Mouse (Mus musculus): ENCODE measurements around the gene Fscn1. TPM values are rescaled to one million over a fixed set of nuclear protein-coding genes. Genes with fewer than 3 reads are reported as not detected.

Gene Fscn1
- polyA plus RNA-seq, 1 experiment from 2014 or later = 432 TPM

DNA sequence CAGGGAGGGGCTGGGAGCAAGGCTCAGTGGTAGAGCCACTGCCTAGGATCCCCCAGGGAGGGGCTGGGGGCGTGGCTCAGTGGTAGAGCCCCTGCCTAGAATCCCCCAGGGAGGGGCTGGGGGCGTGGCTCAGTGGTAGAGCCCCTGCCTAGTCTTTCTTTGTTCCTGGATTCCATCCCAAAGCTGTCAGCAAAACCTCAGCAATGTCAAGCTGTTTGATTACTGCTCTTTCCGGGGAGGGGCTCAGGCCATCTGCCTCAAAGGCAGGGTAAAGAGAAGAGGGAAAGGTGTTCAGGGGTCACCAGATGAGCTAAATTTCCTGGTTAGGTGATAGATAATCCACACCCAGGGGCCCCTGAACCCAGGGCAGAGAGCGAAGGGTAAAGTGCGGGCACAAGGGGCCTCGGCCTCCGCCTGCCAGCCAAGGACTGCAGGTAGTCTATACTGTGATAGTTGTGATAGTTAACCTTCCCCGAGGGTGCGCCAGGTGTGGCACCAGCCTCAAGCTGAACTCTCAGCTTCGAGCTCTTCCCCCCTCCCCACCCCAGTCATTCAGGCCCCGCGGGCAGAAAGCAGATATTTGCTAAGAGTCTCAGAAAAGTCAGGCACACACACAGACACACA, 35.7 kb upstream of the Fscn1 start:
- Histone ChIP-seq H3K9ac (replicated peaks) (no peak overlapping the region), H3K27me3 (replicated peaks) (peaks cover 7% of the 10 kb centered on the region), H3K9me3 (replicated peaks) (no peaks in the 10 kb centered on the region), H3K4me3 (replicated peaks) (no peak overlapping the region), H3K27ac (replicated peaks) (no peak overlapping the region), H3K4me1 (peaks cover 13% of the 10 kb centered on the region), H3K4me2 (no peak overlapping the region), H3K36me3 (no peaks in the 10 kb centered on the region)
- 77% methylated on average over 12 of the region's 12 CpGs for WGBS
- no peak for ATAC-seq (ENCODE audit: low FRiP score)

DNA sequence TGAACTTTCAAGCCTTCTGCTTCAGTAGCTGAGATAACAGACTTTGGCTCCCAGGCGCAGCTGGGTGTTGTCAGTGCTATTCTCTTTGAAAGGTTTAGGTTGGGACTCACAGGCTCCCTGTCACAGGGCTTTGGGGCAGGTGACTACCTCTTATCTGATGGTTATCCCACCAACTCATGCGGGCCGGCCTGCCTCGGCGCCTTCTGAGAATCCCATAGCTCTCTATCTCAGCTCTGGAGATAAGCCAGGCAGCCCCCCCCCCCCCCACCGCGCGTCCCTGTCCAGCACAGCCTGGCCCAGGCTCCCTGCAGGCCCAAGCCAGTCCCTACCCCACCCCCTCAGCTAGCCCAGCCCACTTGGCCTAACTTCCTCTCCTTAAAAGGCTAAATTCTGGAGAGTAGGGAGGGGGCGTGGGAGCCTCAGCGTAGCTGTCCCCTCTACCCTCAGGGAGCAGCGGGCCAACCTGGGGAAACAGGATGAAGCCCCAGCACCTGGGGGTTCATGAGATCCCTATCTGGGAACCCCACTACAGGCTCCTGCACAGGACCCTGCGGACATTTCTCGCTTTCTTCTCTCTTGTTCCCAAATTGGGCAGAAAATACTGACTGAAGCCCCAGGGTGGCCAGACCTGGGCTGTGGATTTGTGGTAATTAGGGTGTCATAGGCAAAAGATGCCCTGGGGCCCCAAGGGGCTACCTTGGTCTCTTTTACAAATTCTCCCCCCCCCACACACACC, 33.8 kb upstream of the Fscn1 start:
- 16% methylated on average over 13 of the region's 13 CpGs for WGBS
- Histone ChIP-seq H3K9me3 (replicated peaks) (no peaks in the 10 kb centered on the region), H3K9ac (replicated peaks) (no peak overlapping the region; the same call in 1 of the 2 replicates), H3K27ac (replicated peaks) (peak overlapping the region; percentile 6; the same call in 1 of the 2 replicates), H3K4me2 (no peak overlapping the region), H3K4me3 (replicated peaks) (no peak overlapping the region), H3K4me1 (peaks cover 13% of the 10 kb centered on the region), H3K36me3 (no peaks in the 10 kb centered on the region), H3K27me3 (replicated peaks) (peaks cover 7% of the 10 kb centered on the region)
- no peak for ATAC-seq (ENCODE audit: low FRiP score)

DNA sequence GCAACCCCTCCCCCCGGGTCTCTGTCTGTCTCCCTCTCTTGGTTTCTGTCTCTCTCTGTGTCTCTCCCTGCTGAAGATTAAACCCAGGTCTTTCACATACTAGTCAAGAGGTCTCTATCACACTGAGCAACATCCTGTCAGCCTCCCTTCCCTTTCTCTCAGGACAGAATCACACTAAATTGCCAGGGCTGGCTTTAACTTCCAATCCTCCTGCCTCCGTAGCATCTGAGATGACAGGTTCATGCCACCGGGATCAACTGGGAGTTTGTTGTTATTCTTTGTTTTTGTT, 33.3 kb upstream of the Fscn1 start:
- WGBS = 50% methylated on average over 3 of the region's 3 CpGs
- Histone ChIP-seq H3K27me3 (replicated peaks) (peaks cover 7% of the 10 kb centered on the region), H3K27ac (replicated peaks) (no peak overlapping the region; the same call in 1 of the 2 replicates), H3K4me3 (replicated peaks) (no peak overlapping the region), H3K4me2 (no peak overlapping the region), H3K4me1 (peaks cover 13% of the 10 kb centered on the region), H3K36me3 (no peaks in the 10 kb centered on the region), H3K9ac (replicated peaks) (no peak overlapping the region), H3K9me3 (replicated peaks) (no peaks in the 10 kb centered on the region)
- ATAC-seq (ENCODE audit: low FRiP score) = no peak

DNA sequence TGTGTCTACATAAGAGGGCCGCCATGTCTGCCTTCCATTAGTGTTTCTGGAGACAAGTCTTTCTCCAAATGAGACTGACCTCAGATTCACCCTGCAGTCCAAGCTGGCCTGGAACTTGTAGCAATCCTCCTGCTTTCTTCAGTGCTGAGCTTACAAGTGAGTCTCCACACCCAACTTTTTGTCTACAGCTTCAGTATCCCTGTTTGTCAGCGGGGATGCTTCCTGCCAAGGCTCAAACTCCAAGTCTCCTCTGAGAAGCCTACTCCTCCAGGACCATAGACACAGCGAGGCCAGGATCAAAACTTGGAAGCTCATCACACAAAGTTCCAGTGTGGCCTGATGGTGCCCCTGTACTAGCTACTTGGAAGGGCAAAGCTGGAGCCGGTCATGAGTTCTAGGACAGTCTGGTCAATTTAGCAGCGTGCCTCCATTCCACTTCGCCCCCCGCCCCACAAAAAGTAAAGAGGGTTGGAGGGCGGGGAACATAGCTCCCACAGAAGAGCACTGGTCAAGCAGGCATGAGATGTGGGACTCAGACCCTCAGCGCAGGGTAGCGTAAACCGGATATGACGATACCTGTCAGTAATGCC, 32.7 kb upstream of the Fscn1 start:
- Histone ChIP-seq H3K4me3 (replicated peaks) (no peak overlapping the region), H3K27me3 (replicated peaks) (peaks cover 7% of the 10 kb centered on the region), H3K4me1 (peaks cover 18% of the 10 kb centered on the region), H3K4me2 (no peak overlapping the region), H3K9ac (replicated peaks) (no peak overlapping the region), H3K27ac (replicated peaks) (no peak overlapping the region), H3K36me3 (no peaks in the 10 kb centered on the region), H3K9me3 (replicated peaks) (no peaks in the 10 kb centered on the region)
- ATAC-seq (ENCODE audit: low FRiP score) = no peak
- WGBS = 95% methylated on average over 12 of the region's 12 CpGs

DNA sequence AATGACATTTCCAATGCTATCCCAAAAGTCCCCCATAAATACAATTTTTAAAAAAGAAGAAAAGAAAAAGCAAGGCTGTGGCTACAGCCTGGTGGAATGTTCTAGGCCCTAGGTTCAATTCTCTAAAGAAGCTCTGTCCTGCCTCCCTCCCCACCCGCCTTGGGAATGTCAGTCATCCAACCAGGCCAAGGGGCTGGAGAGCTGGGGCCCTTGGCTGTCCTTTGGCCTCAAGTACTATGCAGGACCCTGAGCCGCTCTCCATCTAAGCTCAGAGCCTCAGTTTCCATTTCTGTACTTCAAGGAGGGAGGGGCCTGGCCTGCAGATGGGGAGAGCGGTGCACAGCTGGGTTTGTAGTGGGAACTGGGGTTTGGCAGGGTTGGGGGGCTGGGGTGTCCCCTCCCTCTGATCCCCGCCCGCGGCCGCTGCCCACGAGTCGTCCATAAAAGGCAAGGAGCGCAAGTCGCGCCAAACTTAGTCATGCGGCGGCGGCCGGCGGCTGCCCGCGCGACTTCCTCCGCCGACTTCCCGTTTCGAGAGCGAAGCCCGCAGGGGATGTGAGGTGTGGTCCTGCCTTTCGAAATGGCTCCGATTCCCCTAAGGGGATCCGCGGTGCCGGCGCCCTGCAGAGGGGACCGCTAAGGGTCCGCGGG, 31.3 kb upstream of the Fscn1 start:
- no peaks in the 10 kb centered on the region for H3K9me3 ChIP-seq (replicated peaks)
- peak overlapping the region; percentile 48 for H3K9ac ChIP-seq (replicated peaks)
- H3K27ac ChIP-seq (replicated peaks) = peak overlapping the region; percentile 52
- ATAC-seq (ENCODE audit: low FRiP score) = no peak
- H3K4me2 ChIP-seq = peak overlapping the region; percentile 70
- peaks cover 18% of the 10 kb centered on the region for H3K4me1 ChIP-seq
- no peaks in the 10 kb centered on the region for H3K36me3 ChIP-seq
- WGBS = 5% methylated on average over 34 of the region's 35 CpGs
- H3K4me3 ChIP-seq (replicated peaks) = peak overlapping the region; percentile 40
- H3K27me3 ChIP-seq (replicated peaks) = peaks cover 7% of the 10 kb centered on the region

DNA sequence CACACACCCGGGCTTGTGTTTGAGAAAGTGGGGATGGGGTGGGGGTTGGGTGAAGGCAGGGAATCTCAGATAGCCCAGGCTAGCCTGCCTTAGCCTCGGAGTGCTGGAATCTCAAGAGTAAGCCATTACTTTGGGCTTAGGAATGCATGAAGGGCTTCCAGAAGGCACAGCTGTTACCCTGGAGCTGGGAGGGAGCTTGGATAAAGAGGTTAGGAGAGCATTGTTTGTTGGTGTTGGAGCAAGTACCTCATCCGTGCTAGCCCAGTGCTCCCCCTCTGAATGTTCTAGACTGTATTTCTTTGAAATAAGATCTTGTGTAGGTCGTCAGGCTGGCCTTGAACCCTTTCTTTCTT, 30.8 kb upstream of the Fscn1 start:
- no peaks in the 10 kb centered on the region for H3K9me3 ChIP-seq (replicated peaks)
- peaks cover 7% of the 10 kb centered on the region for H3K27me3 ChIP-seq (replicated peaks)
- H3K9ac ChIP-seq (replicated peaks) = peak overlapping the region; percentile 48
- H3K27ac ChIP-seq (replicated peaks) = peak overlapping the region; percentile 52
- WGBS = 21% methylated on average over 4 of the region's 4 CpGs
- H3K36me3 ChIP-seq = no peaks in the 10 kb centered on the region
- ATAC-seq (ENCODE audit: low FRiP score) = no peak
- peak overlapping the region; percentile 70 for H3K4me2 ChIP-seq
- peaks cover 18% of the 10 kb centered on the region for H3K4me1 ChIP-seq
- H3K4me3 ChIP-seq (replicated peaks) = peak overlapping the region; percentile 40

DNA sequence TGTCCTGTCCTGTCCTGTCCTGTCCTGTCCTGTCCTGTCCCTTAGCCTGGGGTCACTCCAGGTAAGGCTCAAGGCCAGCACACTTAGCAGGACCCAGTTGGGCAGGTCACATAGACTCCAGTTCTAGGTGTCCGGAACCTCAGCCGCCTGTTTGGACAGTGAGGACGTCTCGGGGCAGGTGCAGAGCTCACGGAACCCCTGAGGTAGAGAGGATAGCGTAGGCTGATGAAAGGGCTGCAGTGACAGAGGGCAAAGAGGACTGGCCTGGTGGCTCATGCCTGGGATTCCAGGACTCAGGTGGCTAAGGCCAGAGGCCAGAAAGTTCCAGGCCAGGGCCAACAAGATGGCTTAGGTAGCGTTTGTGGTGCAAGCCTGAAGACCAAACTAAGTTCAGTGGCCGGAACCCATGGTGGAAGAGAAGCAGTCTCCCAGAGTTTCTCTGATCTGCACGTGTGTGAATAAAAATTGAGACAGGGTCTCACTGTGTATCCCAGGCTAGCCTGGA, 28.9 kb upstream of the Fscn1 start:
- peaks cover 19% of the 10 kb centered on the region for H3K4me1 ChIP-seq
- WGBS = 93% methylated on average over 9 of the region's 9 CpGs

DNA sequence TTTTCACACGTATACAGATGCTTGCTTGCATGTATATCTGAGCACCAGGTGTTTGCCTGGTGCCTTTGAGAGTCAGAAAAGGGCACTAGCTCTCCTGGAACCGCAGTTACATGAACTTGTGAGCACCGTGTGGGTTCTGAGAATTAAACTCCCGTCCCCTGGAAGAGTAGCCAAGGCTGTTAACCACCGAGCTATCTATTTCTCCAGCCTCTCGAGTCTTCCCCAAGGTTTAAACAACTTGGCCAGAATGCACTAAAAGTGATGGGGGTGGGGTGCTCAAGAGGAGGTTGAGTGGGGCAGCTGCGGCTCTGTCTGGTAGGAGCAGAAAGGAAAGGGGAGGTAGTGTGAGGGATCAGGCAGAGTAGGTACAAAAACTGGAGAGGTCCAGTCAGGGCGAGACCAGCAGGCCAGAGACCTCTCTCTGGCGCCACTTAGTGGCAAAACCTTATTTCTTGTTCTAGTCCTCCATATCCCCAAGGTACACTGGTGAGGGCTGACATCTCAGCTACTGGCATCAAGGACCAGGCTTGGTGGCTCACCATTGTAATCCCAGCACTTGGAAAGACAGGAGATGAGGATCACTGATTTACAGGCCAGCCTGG, 28.0 kb upstream of the Fscn1 start:
- 29% methylated on average over 9 of the region's 9 CpGs for WGBS
- no peak for ATAC-seq (ENCODE audit: low FRiP score)

More for the DNA sequence above, 28.9 kb upstream of the Fscn1 start:
- Histone ChIP-seq H3K36me3 (no peaks in the 10 kb centered on the region), H3K4me3 (replicated peaks) (no peak overlapping the region), H3K9ac (replicated peaks) (no peak overlapping the region), H3K9me3 (replicated peaks) (no peaks in the 10 kb centered on the region), H3K27ac (replicated peaks) (no peak overlapping the region), H3K4me2 (no peak overlapping the region), H3K27me3 (replicated peaks) (peaks cover 7% of the 10 kb centered on the region)
- no peak for ATAC-seq (ENCODE audit: low FRiP score)

DNA sequence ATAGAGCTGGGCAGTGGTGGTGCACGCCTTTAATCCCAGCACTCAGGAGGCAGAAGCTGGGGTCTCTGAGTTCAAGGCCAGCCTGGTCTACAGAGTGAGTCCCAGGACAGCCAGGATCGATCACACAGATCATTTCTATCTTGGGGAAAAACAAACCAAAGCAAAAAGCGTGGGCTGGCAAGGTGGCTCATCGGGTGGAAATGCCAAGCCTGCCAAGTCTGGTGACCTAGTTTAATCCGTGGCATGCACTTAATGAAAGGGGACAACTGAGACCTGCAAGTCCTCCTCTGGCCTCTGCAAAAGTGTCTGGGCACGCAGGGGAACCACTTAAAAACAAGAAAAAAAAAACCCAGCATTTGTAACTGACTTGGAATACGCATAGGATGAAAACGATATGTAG, 27.4 kb upstream of the Fscn1 start:
- Histone ChIP-seq H3K9ac (replicated peaks) (no peak overlapping the region), H3K4me1 (peaks cover 19% of the 10 kb centered on the region), H3K36me3 (no peaks in the 10 kb centered on the region), H3K27me3 (replicated peaks) (peaks cover 7% of the 10 kb centered on the region), H3K4me3 (replicated peaks) (no peak overlapping the region), H3K9me3 (replicated peaks) (no peaks in the 10 kb centered on the region), H3K4me2 (no peak overlapping the region), H3K27ac (replicated peaks) (no peak overlapping the region; the same call in 1 of the 2 replicates)
- 81% methylated on average over 8 of the region's 8 CpGs for WGBS
- ATAC-seq (ENCODE audit: low FRiP score) = no peak

More for the DNA sequence above, 28.0 kb upstream of the Fscn1 start:
- H3K4me1 ChIP-seq = peaks cover 19% of the 10 kb centered on the region
- H3K9me3 ChIP-seq (replicated peaks) = no peaks in the 10 kb centered on the region
- H3K27ac ChIP-seq (replicated peaks) = no peak overlapping the region
- H3K9ac ChIP-seq (replicated peaks) = no peak overlapping the region
- peaks cover 7% of the 10 kb centered on the region for H3K27me3 ChIP-seq (replicated peaks)
- no peak overlapping the region for H3K4me3 ChIP-seq (replicated peaks)
- H3K36me3 ChIP-seq = no peaks in the 10 kb centered on the region
- H3K4me2 ChIP-seq = no peak overlapping the region

DNA sequence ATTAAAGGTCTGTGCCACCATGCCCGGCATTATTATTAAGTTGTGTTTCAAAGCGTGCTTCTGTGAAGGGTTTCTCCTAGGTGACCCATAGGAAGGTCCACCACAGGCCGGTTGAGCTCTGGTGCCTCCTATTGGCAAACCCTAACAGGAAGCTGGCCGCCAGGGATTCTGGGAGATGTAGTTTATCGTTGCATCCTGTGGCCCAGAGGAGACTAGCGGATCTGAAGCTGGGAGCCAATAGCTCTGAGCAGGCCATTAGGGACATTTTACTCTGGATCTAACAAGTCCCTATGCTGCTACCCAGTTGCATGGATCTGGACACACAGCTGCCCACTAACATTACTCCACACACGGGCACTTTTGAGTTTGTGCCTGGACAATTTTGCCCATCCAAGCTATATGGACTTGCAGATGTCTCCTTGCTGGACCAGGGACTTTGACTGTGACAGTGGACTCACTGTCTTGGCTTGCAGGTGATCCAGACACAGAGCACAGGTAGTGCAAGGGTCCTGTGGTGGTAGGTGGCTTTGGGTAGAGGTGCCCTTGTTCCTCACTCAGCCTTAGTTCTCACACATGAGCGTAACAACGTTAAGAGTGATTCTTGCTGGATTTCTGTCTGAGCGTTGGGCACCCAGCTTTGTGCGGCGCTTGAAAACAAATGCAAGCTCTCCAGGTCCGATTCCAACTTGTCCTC, 24.4 kb upstream of the Fscn1 start:
- Histone ChIP-seq H3K36me3 (no peaks in the 10 kb centered on the region), H3K4me1 (peaks cover 13% of the 10 kb centered on the region; the same call in 1 of the 2 replicates), H3K4me3 (replicated peaks) (no peak overlapping the region), H3K27me3 (replicated peaks) (no peaks in the 10 kb centered on the region), H3K9ac (replicated peaks) (no peak overlapping the region; the same call in 1 of the 2 replicates), H3K27ac (replicated peaks) (0 out of 2 replicates have a peak overlapping the region, but pooled peaks have one; percentile 41), H3K9me3 (replicated peaks) (no peaks in the 10 kb centered on the region), H3K4me2 (peak overlapping the region; percentile 45)
- peak; percentile 64; the same call in 1 of the 2 replicates for ATAC-seq (ENCODE audit: low FRiP score)
- WGBS = 21% methylated on average over 13 of the region's 13 CpGs

DNA sequence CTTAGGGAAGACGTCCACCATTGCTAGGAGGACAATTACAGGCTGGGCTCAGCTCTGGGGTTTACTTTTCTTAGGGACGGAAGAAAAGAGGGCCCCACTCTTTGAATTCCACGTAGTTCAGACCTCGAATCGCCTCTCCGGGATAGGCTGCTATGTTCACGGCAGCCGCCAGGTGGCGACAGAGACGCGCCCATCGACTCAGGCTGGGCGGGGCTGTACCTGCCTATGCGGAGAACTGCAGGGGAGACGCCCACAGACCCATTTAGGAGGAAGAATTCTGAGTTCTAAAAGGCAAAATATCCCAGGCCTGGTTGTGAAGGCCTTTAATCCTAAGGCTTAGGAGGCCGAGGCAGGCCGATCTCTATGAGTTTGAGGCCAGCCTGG, 23.8 kb upstream of the Fscn1 start:
- Histone ChIP-seq H3K4me1 (peaks cover 13% of the 10 kb centered on the region; the same call in 1 of the 2 replicates), H3K9me3 (replicated peaks) (no peaks in the 10 kb centered on the region), H3K36me3 (no peaks in the 10 kb centered on the region), H3K4me2 (peak overlapping the region; percentile 45), H3K9ac (replicated peaks) (no peak overlapping the region; the same call in 1 of the 2 replicates), H3K27ac (replicated peaks) (0 out of 2 replicates have a peak overlapping the region, but pooled peaks have one; percentile 41), H3K27me3 (replicated peaks) (no peaks in the 10 kb centered on the region), H3K4me3 (replicated peaks) (no peak overlapping the region)
- ATAC-seq (ENCODE audit: low FRiP score) = peak; percentile 57; the same call in 1 of the 2 replicates
- WGBS = 3% methylated on average over 17 of the region's 17 CpGs
